Mouse (Mus musculus): ENCODE data around the gene Grb2. TPM values are rescaled to one million over a fixed set of nuclear protein-coding genes. Genes with fewer than 3 reads are reported as not detected.

Gene Grb2
- polyA plus RNA-seq, 1 experiment from 2014 or later: 188 TPM

- Histone ChIP-seq H3K27ac (ENCODE audit: low read length) (no peak overlapping the region), H3K9me3 (ENCODE audit: control insufficient read depth, low read length) (no peaks in the 10 kb centered on the region), H3K4me2 (ENCODE audit: low read length) (no peak overlapping the region), H3K4me3 (replicated peaks; ENCODE audit: low read length) (no peak overlapping the region), H3K36me3 (ENCODE audit: control insufficient read depth, insufficient read depth) (no peaks in the 10 kb centered on the region), H3K4me1 (replicated peaks; ENCODE audit: control insufficient read depth, insufficient read depth, low read length) (peaks cover 3% of the 10 kb centered on the region; the same call in 1 of the 2 replicates), H3K27me3 (replicated peaks; ENCODE audit: control insufficient read depth, insufficient read depth, low read length) (no peaks in the 10 kb centered on the region), H3K9ac (replicated peaks; ENCODE audit: low read depth, low read length) (no peak overlapping the region)
- no peak for ATAC-seq
- 88% methylated on average over 9 of the region's 9 CpGs for WGBS
These were observed 34.5 kb upstream of the Grb2 start for GRCm38 (mm10) chr11:115742926-115743325.

GRCm38 (mm10) chr11:115741070-115741469 is 32.7 kb upstream of the Grb2 start:
- no peak overlapping the region for H3K27ac ChIP-seq (ENCODE audit: low read length)
- H3K4me1 ChIP-seq (replicated peaks; ENCODE audit: control insufficient read depth, insufficient read depth, low read length): 0 out of 2 replicates have a peak, but pooled peaks cover 3% of the 10 kb centered on the region
- no peaks in the 10 kb centered on the region for H3K36me3 ChIP-seq (ENCODE audit: control insufficient read depth, insufficient read depth)
- H3K4me3 ChIP-seq (replicated peaks; ENCODE audit: low read length): no peak overlapping the region
- WGBS: 92% methylated on average over 11 of the region's 11 CpGs
- H3K27me3 ChIP-seq (replicated peaks; ENCODE audit: control insufficient read depth, insufficient read depth, low read length): no peaks in the 10 kb centered on the region
- H3K9ac ChIP-seq (replicated peaks; ENCODE audit: low read depth, low read length): no peak overlapping the region
- no peaks in the 10 kb centered on the region for H3K9me3 ChIP-seq (ENCODE audit: control insufficient read depth, low read length)
- no peak overlapping the region for H3K4me2 ChIP-seq (ENCODE audit: low read length)
- no peak for ATAC-seq

GRCm38 (mm10) chr11:115738275-115738885 is 30.0 kb upstream of the Grb2 start:
- no peak for ATAC-seq

GRCm38 (mm10) chr11:115737608-115738208 is 29.3 kb upstream of the Grb2 start:
- no peak overlapping the region for H3K9ac ChIP-seq (replicated peaks; ENCODE audit: low read depth, low read length)
- ATAC-seq: no peak
- whole genome bisulfite sequencing: 26% methylated on average over 10 of the region's 10 CpGs

More at GRCm38 (mm10) chr11:115738275-115738885, 30.0 kb upstream of the Grb2 start:
- no peaks in the 10 kb centered on the region for H3K36me3 ChIP-seq (ENCODE audit: control insufficient read depth, insufficient read depth)
- no peak overlapping the region for H3K9ac ChIP-seq (replicated peaks; ENCODE audit: low read depth, low read length)
- no peak overlapping the region for H3K27ac ChIP-seq (ENCODE audit: low read length)
- WGBS: 60% methylated on average over 13 of the region's 13 CpGs
- no peaks in the 10 kb centered on the region for H3K27me3 ChIP-seq (replicated peaks; ENCODE audit: control insufficient read depth, insufficient read depth, low read length)
- H3K4me2 ChIP-seq (ENCODE audit: low read length): no peak overlapping the region
- no peak overlapping the region for H3K4me3 ChIP-seq (replicated peaks; ENCODE audit: low read length)
- no peaks in the 10 kb centered on the region for H3K9me3 ChIP-seq (ENCODE audit: control insufficient read depth, low read length)
- peaks cover 10% of the 10 kb centered on the region for H3K4me1 ChIP-seq (replicated peaks; ENCODE audit: control insufficient read depth, insufficient read depth, low read length)

GRCm38 (mm10) chr11:115734041-115734686 is 25.8 kb upstream of the Grb2 start:
- H3K4me3 ChIP-seq (replicated peaks; ENCODE audit: low read length): no peak overlapping the region
- H3K27me3 ChIP-seq (replicated peaks; ENCODE audit: control insufficient read depth, insufficient read depth, low read length): no peaks in the 10 kb centered on the region
- H3K4me2 ChIP-seq (ENCODE audit: low read length): no peak overlapping the region
- H3K9me3 ChIP-seq (ENCODE audit: control insufficient read depth, low read length): no peaks in the 10 kb centered on the region
- H3K4me1 ChIP-seq (replicated peaks; ENCODE audit: control insufficient read depth, insufficient read depth, low read length): peaks cover 10% of the 10 kb centered on the region
- H3K36me3 ChIP-seq (ENCODE audit: control insufficient read depth, insufficient read depth): no peaks in the 10 kb centered on the region
- 37% methylated on average over 11 of the region's 11 CpGs for WGBS
- H3K27ac ChIP-seq (ENCODE audit: low read length): peak overlapping the region; percentile 55
- H3K9ac ChIP-seq (replicated peaks; ENCODE audit: low read depth, low read length): no peak overlapping the region
- ATAC-seq: no peak

More at GRCm38 (mm10) chr11:115737608-115738208, 29.3 kb upstream of the Grb2 start:
- peaks cover 10% of the 10 kb centered on the region for H3K4me1 ChIP-seq (replicated peaks; ENCODE audit: control insufficient read depth, insufficient read depth, low read length)
- no peak overlapping the region for H3K27ac ChIP-seq (ENCODE audit: low read length)
- H3K4me2 ChIP-seq (ENCODE audit: low read length): no peak overlapping the region
- H3K9me3 ChIP-seq (ENCODE audit: control insufficient read depth, low read length): no peaks in the 10 kb centered on the region
- no peaks in the 10 kb centered on the region for H3K36me3 ChIP-seq (ENCODE audit: control insufficient read depth, insufficient read depth)
- no peak overlapping the region for H3K4me3 ChIP-seq (replicated peaks; ENCODE audit: low read length)
- no peaks in the 10 kb centered on the region for H3K27me3 ChIP-seq (replicated peaks; ENCODE audit: control insufficient read depth, insufficient read depth, low read length)

- Histone ChIP-seq H3K9ac (replicated peaks; ENCODE audit: low read depth, low read length) (no peak overlapping the region), H3K27me3 (replicated peaks; ENCODE audit: control insufficient read depth, insufficient read depth, low read length) (no peaks in the 10 kb centered on the region), H3K4me1 (replicated peaks; ENCODE audit: control insufficient read depth, insufficient read depth, low read length) (no peaks in the 10 kb centered on the region), H3K27ac (ENCODE audit: low read length) (no peak overlapping the region), H3K4me3 (replicated peaks; ENCODE audit: low read length) (no peak overlapping the region), H3K36me3 (ENCODE audit: control insufficient read depth, insufficient read depth) (no peaks in the 10 kb centered on the region), H3K4me2 (ENCODE audit: low read length) (no peak overlapping the region), H3K9me3 (ENCODE audit: control insufficient read depth, low read length) (no peaks in the 10 kb centered on the region)
- no peak for ATAC-seq
- WGBS: 63% methylated on average over 2 of the region's 2 CpGs
These were observed 14.8 kb upstream of the Grb2 start for GRCm38 (mm10) chr11:115723231-115723630.

- 17% methylated on average over 14 of the region's 14 CpGs for WGBS
- H3K27ac ChIP-seq (ENCODE audit: low read length): no peak overlapping the region
- no peaks in the 10 kb centered on the region for H3K36me3 ChIP-seq (ENCODE audit: control insufficient read depth, insufficient read depth)
- no peaks in the 10 kb centered on the region for H3K27me3 ChIP-seq (replicated peaks; ENCODE audit: control insufficient read depth, insufficient read depth, low read length)
- H3K9ac ChIP-seq (replicated peaks; ENCODE audit: low read depth, low read length): no peak overlapping the region
- ATAC-seq: 0 out of 2 replicates have a peak, but pooled peaks have one; percentile 49
- no peak overlapping the region for H3K4me3 ChIP-seq (replicated peaks; ENCODE audit: low read length)
- H3K9me3 ChIP-seq (ENCODE audit: control insufficient read depth, low read length): no peaks in the 10 kb centered on the region
- H3K4me2 ChIP-seq (ENCODE audit: low read length): no peak overlapping the region
- no peaks in the 10 kb centered on the region for H3K4me1 ChIP-seq (replicated peaks; ENCODE audit: control insufficient read depth, insufficient read depth, low read length)
These were observed 14.2 kb upstream of the Grb2 start for GRCm38 (mm10) chr11:115722638-115723037.

- Histone ChIP-seq H3K27me3 (replicated peaks; ENCODE audit: control insufficient read depth, insufficient read depth, low read length) (no peaks in the 10 kb centered on the region), H3K36me3 (ENCODE audit: control insufficient read depth, insufficient read depth) (no peaks in the 10 kb centered on the region), H3K9ac (replicated peaks; ENCODE audit: low read depth, low read length) (no peak overlapping the region), H3K4me2 (ENCODE audit: low read length) (no peak overlapping the region), H3K4me3 (replicated peaks; ENCODE audit: low read length) (no peak overlapping the region), H3K4me1 (replicated peaks; ENCODE audit: control insufficient read depth, insufficient read depth, low read length) (no peaks in the 10 kb centered on the region), H3K27ac (ENCODE audit: low read length) (no peak overlapping the region), H3K9me3 (ENCODE audit: control insufficient read depth, low read length) (no peaks in the 10 kb centered on the region)
- 49% methylated on average over 8 of the region's 8 CpGs for WGBS
- no peak for ATAC-seq
These were observed 9.4 kb upstream of the Grb2 start for GRCm38 (mm10) chr11:115717660-115718390.

All from forebrain, embryonic 16.5 days (tissue).